Mouse (Mus musculus): Measurements from ENCODE around the gene Lhx9. TPM values are rescaled to one million over a fixed set of nuclear protein-coding genes. Genes with fewer than 3 reads are reported as not detected.
"Not testable (repeated sequence)": the region's sequence is repeated elsewhere in the genome, so short reads cannot be mapped to it uniquely, and the experiment has no call there.

Lhx9 gene
- polyA plus RNA-seq (2021), result 27.0 TPM

- in situ Hi-C loops (cut with MboI; ENCODE audit: low pct_unique_long_range_greater_than_20kb), result loop anchor here (10.0 to 25.0 kb wide), 2 partner anchors 234 to 589 kb away; no protein-coding TSS in a partner anchor
- TF ChIP-seq CTCF (IDR thresholded peaks at IDR 0.05), result no peak
- ATAC-seq (peak; percentile 83), DNase-seq (ENCODE audit: low read depth, low spot score) (no peak)
- no peaks in the 10 kb centered on the region for H3K27me3 ChIP-seq
- ChIA-PET CTCF (interaction anchor here (0.9 to 1.2 kb wide), 4 partner anchors 11 to 240 kb away, joined by 3 to 4 read pairs (median 3); no protein-coding TSS in a partner anchor), POLR2A (interaction anchor here (1.6 kb wide), 1 partner anchor 10 kb away, joined by 9 read pairs; no protein-coding TSS in a partner anchor)
These were observed at the start of gene Lhx9 for GRCm38 (mm10) chr1:138848511-138849109. Lhx9 (minus strand) TSS chr1:138848577.

- no peak for DNase-seq (ENCODE audit: low read depth, low spot score)
- ChIA-PET CTCF (interaction anchor here (1.3 kb wide), 1 partner anchor 13 kb away, joined by 3 read pairs; no protein-coding TSS in a partner anchor), POLR2A (no interaction called here)
- in situ Hi-C loops (cut with MboI; ENCODE audit: low pct_unique_long_range_greater_than_20kb), result no loop called here
- peak; percentile 42 for TF ChIP-seq CTCF (IDR thresholded peaks at IDR 0.05)
- no peak for ATAC-seq
- H3K27me3 ChIP-seq, result no peaks in the 10 kb centered on the region
These were observed 47.7 kb upstream of the Lhx9 start for GRCm38 (mm10) chr1:138896088-138896487.

GRCm38 (mm10) chr1:138877470-138878254, 29.3 kb upstream of the Lhx9 start:
- CTCF ChIA-PET, result interaction anchor here (0.7 to 1.2 kb wide), 3 partner anchors 21 to 249 kb away, joined by 3 read pairs; no protein-coding TSS in a partner anchor
- POLR2A ChIA-PET, result interaction anchor here (0.6 kb wide), 1 partner anchor 96 kb away, joined by 6 read pairs; no protein-coding TSS in a partner anchor
- no peaks in the 10 kb centered on the region for H3K27me3 ChIP-seq
- ATAC-seq, result no peak
- no peak for TF ChIP-seq CTCF (IDR thresholded peaks at IDR 0.05)
- in situ Hi-C loops (cut with MboI; ENCODE audit: low pct_unique_long_range_greater_than_20kb), result no loop called here
- no peak for DNase-seq (ENCODE audit: low read depth, low spot score)

- ChIA-PET POLR2A (no interaction called here), CTCF (interaction anchor here (1.4 kb wide), 1 partner anchor 23 kb away, joined by 3 read pairs; no protein-coding TSS in a partner anchor)
- DNase-seq (ENCODE audit: low read depth, low spot score), result no peak
- H3K27me3 ChIP-seq, result no peaks in the 10 kb centered on the region
- in situ Hi-C loops (cut with MboI; ENCODE audit: low pct_unique_long_range_greater_than_20kb), result no loop called here
- no peak for ATAC-seq
- no peak for TF ChIP-seq CTCF (IDR thresholded peaks at IDR 0.05)
These were observed 28.1 kb upstream of the Lhx9 start for GRCm38 (mm10) chr1:138876371-138877045.

GRCm38 (mm10) chr1:138856101-138856950, 7.9 kb upstream of the Lhx9 start, which contains the start of gene 2310009B15Rik:
2310009B15Rik (minus strand) TSS chr1:138856852.
- H3K27me3 ChIP-seq; CTCF ChIA-PET; DNase-seq (ENCODE audit: low read depth, low spot score); in situ Hi-C loops (cut with MboI; ENCODE audit: low pct_unique_long_range_greater_than_20kb): not testable (repeated sequence)
- ATAC-seq, result peak; percentile 99
- POLR2A ChIA-PET, result interaction anchor here (0.5 to 1.3 kb wide), 2 partner anchors 72 to 108 kb away, joined by 3 read pairs; no protein-coding TSS in a partner anchor

- no peak for TF ChIP-seq CTCF (IDR thresholded peaks at IDR 0.05)
- POLR2A ChIA-PET, result interaction anchor here (1.2 kb wide), 1 partner anchor 13 kb away, joined by 4 read pairs; no protein-coding TSS in a partner anchor
- ATAC-seq (no peak), DNase-seq (ENCODE audit: low read depth, low spot score) (no peak)
- in situ Hi-C loops (cut with MboI; ENCODE audit: low pct_unique_long_range_greater_than_20kb), result no loop called here
- no peaks in the 10 kb centered on the region for H3K27me3 ChIP-seq
- CTCF ChIA-PET, result no interaction called here
These were observed 2.4 kb upstream of the Lhx9 start for GRCm38 (mm10) chr1:138850823-138851222.

- ATAC-seq (no peak), DNase-seq (ENCODE audit: low read depth, low spot score) (no peak)
- CTCF ChIA-PET, result no interaction called here
- in situ Hi-C loops (cut with MboI; ENCODE audit: low pct_unique_long_range_greater_than_20kb), result no loop called here
- no peaks in the 10 kb centered on the region for H3K27me3 ChIP-seq
- TF ChIP-seq CTCF (IDR thresholded peaks at IDR 0.05), result no peak
- POLR2A ChIA-PET, result interaction anchor here (1.2 kb wide), 1 partner anchor 12 kb away, joined by 4 read pairs; no protein-coding TSS in a partner anchor
These were observed 1.8 kb upstream of the Lhx9 start for GRCm38 (mm10) chr1:138850161-138850539.

- in situ Hi-C loops (cut with MboI; ENCODE audit: low pct_unique_long_range_greater_than_20kb), result loop anchor here (10.0 to 25.0 kb wide), 2 partner anchors 235 to 588 kb away; no protein-coding TSS in a partner anchor
- H3K27me3 ChIP-seq, result no peaks in the 10 kb centered on the region
- ChIA-PET POLR2A (interaction anchor here (1.6 kb wide), 1 partner anchor 11 kb away, joined by 9 read pairs; no protein-coding TSS in a partner anchor), CTCF (no interaction called here)
- DNase-seq (ENCODE audit: low read depth, low spot score) (no peak), ATAC-seq (no peak)
- no peak for TF ChIP-seq CTCF (IDR thresholded peaks at IDR 0.05)
These were observed 1.3 kb upstream of the Lhx9 start for GRCm38 (mm10) chr1:138849531-138850160.

GRCm38 (mm10) chr1:138848026-138848425, 351 bp downstream of the Lhx9 start:
- DNase-seq (ENCODE audit: low read depth, low spot score), result no peak
- in situ Hi-C loops (cut with MboI; ENCODE audit: low pct_unique_long_range_greater_than_20kb), result loop anchor here (10.0 to 25.0 kb wide), 2 partner anchors 233 to 589 kb away; no protein-coding TSS in a partner anchor
- ATAC-seq, result peak; percentile 49
- TF ChIP-seq CTCF (IDR thresholded peaks at IDR 0.05), result no peak
- CTCF ChIA-PET, result interaction anchor here (0.9 to 1.2 kb wide), 4 partner anchors 10 to 240 kb away, joined by 3 to 4 read pairs (median 3); no protein-coding TSS in a partner anchor
- POLR2A ChIA-PET, result interaction anchor here (1.6 kb wide), 1 partner anchor 10 kb away, joined by 9 read pairs; no protein-coding TSS in a partner anchor
- H3K27me3 ChIP-seq, result no peaks in the 10 kb centered on the region
